Mouse (Mus musculus): ENCODE measurements at regions not wholly inside any gene's neighbourhood (a gene's known extent, or its start where the extent isn't known, plus 50 kb on each side); places are given as distances from the start of the nearest gene placed in this dataset.

DNA sequence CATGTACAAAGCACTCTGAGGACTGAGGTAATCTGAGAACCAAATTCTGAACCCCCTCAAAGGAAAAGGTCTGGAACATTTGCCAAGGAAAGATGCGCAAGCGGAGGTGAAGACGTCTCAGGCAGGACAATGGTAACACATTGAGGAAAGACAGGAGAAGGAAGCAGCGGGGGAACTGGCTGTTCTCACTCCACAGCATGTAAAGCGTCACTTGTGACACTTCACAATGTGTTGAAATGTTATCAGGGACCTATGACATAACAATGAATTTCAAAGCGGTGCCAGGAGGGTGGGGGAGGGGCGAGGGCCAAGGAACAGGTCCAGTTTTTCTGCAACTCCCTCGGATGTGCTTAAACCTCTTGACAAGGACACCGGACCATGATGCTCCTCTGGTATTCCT lies 515.3 kb upstream of the Adgrl2 start:
- no peak for DNase-seq (ENCODE audit: low spot score in 2 of 2)

DNA sequence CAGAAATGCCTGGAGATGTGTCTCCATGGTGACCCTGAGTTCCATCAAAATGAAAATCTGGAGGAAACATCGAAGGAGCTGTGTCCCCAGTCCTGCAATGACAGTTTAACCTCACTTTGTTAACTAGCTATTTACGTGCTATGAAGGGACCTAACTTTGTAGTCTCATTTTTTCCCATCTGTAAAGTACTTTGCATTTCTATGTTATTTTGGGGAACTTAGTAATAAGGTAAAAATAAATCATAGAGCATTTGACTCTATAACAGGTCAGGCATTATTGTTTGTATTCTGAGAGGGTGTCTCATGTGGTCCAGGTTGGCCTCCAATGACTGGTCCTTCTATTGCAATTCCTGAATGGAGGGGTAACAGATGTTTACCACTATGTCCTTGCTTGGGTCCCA lies 513.6 kb upstream of the Adgrl2 start:
- DNase-seq (ENCODE audit: low spot score in 2 of 2): no peak

DNA sequence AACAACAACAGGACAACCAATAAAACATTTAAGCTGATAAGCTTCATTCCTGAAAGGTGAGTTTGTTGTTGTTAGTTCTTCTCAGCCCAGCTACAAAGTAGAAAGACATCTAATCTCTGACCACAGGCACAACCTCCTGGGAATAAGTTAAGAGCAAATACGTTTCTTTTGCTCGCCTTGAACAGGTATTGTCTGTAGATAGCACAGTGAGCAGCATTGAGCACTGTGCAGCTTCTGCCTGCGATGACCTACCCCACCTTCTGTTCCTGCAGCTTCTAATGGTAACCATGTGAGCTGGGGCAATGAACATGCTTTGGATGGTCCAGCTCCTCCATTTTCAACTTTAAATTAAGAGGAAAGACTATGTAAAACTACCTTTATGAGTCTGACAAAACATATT lies 509.8 kb upstream of the Adgrl2 start:
- no peak for DNase-seq (ENCODE audit: low spot score in 2 of 2)

DNA sequence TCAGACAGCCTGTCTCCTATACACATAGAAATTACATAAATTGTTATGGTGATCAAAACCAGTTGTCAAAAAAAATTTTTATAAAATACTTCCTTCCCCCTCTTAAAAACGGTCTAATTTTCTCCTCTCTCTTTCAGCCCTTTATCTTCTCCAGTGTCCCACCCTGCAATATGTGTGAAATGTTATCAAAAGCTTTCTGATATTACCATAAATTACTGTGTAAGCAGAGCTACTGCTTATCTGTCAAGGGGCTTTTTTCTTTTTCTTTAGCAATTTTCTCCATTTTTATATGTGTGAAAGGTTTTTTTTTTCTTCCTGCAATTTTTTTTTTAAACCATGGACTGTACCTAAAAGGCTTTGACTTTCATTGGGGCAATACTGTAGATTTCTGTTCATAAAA lies 508.4 kb upstream of the Adgrl2 start:
- DNase-seq (ENCODE audit: low spot score in 2 of 2): no peak

DNA sequence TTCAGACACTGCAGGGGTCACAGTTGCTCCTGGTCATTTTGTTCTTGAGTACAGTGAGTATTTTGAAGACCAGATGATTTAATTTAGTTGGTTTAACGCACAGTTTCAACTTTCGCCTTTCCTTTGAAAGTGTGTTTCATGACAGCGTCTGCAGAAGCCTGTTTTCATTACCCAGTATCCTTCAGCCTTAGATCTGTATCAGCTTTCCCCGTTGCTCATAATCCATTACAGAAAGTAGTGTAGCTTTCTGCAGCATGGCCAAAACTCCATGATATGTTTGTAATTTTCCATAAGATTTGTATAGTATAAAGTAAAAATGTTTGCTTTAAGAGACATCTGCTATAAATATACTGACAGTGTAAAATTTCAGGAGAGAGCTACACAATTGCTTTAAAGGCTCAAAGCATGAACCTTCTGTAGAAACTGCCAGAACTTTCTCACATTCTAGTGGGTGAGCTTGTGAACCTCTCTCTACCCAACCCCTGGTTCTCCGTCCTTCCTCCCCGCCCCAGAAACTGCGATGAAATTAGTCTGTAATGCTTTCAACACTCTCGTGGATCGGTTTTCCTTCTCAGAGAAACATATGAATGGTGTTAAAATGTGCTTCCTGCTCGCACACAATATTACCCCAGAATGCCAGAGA lies 506.6 kb upstream of the Adgrl2 start:
- no peak for DNase-seq (ENCODE audit: low spot score in 2 of 2)

DNA sequence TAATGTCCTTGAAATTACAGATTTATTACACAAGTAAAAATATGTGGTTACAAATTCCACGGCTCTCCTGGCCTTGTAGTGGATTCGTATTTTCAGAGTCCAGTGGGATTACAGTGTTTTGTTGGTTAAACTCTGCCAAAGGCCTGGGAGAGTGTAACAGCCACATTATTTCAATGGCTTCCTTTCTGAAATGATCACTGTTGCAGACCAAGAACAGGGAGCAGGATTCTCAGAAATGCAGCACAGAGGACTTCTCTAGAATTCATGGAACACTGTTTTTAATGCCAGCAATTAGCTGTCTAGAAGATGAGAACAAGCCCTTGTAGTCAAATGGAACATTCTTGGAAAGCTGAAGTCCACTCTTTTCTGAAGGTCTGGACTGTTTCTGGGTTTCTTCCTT lies 505.8 kb upstream of the Adgrl2 start:
- DNase-seq (ENCODE audit: low spot score in 2 of 2): no peak

DNA sequence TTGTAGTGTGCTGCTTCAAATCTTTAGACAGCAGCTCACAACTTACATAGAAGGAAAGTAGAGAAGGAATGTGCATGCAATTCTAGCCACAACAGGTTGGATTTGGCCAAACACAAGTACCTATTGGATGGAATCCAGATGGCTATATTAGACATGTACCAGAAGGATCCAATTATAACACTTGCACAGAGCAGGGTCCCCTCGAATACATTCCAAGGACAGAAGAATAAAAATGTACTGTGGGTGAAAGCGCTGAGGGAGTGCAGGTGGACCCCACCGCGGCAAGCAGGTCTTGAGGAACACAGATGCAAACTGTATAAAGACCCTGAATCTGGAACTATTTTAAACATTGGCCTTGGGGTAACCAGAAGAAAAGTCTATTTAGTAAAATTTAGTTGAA lies 497.8 kb upstream of the Adgrl2 start:
- no peak for DNase-seq (ENCODE audit: low spot score in 2 of 2)

DNA sequence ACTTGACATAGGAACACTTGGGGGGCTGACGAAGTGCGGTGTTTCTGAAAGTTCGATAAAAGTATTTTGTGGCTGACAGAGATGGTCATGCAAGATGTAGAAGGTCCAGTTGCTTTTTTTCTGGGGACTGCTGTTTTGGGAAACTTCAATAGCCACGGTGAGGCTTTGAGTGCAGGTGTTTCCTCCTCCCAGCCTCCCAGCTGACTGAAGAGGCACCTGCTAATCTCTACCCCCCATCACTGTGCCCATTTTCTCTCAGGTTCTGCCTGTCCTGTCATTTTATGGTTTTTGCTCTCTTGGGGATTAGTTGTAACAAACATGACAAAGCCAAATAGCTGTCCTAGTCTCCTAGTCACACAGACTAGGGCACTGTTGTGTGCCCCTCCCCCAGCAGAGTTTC lies 495.1 kb upstream of the Adgrl2 start:
- no peak for DNase-seq (ENCODE audit: low spot score in 2 of 2)

DNA sequence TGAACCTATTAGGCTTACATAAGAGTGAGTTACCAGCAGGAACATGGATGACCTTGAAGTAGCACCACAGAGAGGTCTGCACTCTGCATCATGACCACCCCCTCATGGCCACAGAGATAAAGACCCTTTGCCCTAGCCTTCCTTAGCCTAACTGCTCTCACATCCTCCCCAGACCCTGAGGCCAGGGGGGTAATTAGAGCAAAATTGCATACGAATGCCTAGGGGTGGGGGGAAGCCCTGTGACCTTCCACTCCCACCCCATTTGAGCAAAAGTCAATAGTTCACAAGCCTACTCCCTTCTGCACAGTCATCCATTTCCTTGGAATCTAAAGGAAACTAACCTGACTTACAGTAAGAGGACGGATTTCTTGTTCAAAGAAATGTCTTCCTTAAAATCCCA lies 494.0 kb upstream of the Adgrl2 start:
- no peak for DNase-seq (ENCODE audit: low spot score in 2 of 2)

DNA sequence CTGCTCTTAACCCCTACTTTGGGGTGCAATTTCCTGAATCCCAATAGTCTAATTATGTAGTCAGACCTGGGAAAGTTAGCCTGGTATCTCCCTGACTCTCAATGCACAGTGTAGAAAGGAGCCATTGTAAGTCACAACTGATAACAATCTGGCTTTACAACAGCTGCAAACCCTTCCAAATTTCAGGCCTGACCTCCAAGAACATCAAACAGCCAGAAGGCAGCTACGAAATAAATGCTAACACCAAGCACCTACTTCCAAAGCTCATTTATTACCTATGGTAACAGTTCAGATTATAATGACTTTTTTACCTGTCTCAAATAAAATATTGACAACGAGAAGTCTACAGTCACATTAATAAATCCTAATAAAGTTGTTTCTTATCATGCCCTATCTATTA lies 485.8 kb upstream of the Adgrl2 start:
- no peak for DNase-seq (ENCODE audit: low spot score in 2 of 2)

DNA sequence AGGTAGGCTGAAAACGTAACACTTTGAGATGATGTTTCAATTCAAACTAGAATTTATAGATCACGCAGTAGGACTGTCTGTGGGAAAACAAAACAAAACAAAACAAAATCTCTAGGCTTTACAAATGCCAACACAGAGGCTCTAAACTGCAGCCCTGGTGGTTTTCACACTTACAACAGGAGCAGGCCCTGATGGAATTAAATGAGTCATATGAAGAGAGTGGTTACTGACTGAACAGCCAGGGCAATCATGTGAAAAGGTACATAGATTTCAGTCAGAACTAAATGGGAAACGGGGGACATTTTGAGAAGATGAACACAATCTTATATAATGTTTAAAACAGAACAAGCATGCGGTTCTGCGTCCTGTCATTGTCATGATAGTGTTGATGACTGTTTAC lies 476.6 kb upstream of the Adgrl2 start:
- DNase-seq (ENCODE audit: low spot score in 2 of 2): no peak

DNA sequence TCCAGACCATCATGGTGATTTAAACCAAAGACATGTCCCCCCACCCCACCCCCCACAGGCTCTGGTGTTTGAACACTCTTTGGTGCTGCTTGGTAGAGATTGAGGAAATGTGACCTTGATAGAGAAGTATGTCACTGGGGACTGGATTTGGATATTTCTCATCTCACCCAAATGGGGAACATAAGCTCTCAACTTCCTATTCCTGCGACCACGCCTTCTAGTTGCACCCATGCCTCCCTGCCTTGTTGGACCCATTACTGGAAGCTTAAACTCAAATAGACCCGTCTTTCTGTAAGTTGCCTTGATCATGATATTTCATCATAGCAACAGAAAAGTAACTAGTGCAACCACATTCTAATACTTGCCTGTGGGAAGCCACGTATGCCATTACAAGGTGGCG lies 474.2 kb upstream of the Adgrl2 start:
- DNase-seq (ENCODE audit: low spot score in 2 of 2): no peak

DNA sequence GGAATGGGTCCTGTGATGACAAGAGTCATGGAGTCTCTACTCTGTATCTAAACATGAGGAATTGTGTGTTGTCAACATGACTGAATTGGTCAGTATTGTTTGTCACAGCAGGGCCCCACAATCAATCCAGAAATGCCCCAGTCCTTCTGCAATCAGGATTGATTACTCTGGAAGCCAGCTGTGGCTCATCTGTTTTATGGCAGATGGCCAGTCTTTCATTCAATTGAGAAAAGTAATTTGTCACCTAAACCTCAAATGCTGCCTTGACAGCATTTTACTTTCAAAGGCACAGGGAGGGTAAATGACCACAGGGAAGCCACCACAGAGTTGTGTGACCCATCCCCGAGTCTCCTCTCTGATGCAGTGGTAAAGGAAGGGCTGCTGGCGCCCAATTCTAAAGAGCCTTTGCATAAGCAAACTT lies 471.8 kb upstream of the Adgrl2 start:
- no peak for DNase-seq (ENCODE audit: low spot score in 2 of 2)

DNA sequence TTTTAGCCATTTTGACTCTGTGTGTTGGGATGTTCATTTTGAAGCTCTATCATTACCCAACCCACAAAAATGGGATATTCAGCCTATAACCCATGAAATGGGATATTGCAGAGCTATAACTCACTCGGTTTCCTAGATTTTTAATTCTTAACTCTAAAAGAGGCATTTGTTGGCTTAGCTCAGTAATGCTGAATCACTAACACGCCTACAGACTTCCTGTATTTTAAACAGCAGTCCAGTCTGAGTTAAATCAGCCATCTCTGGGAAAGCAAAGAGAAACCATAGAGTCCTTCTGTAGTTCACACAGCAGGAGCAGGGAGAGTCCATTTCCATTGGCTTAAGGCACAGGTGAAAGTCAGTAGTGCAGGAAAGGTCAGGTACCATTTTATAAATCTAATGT lies 471.3 kb upstream of the Adgrl2 start:
- DNase-seq (ENCODE audit: low spot score in 2 of 2): no peak

DNA sequence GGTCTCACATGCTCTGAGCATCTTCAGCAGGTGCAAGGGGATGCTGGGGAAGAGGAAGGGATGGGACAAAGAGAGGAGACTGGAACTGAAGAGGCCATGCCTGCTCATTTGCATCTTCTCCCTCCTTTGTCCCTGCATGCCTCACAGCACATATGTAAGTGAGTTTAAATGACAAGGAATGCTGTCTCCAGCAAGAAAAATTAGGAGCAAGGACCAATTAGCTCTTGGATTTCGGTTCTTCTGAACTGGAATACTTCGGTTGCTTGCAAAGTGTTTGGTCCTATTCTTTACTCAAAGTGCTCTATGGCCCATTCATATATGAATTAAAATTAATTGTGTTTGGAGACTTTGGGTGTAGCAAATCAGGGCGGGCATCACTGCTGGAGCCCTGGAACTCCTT lies 459.0 kb upstream of the Adgrl2 start:
- no peak for DNase-seq (ENCODE audit: low spot score in 2 of 2)

DNA sequence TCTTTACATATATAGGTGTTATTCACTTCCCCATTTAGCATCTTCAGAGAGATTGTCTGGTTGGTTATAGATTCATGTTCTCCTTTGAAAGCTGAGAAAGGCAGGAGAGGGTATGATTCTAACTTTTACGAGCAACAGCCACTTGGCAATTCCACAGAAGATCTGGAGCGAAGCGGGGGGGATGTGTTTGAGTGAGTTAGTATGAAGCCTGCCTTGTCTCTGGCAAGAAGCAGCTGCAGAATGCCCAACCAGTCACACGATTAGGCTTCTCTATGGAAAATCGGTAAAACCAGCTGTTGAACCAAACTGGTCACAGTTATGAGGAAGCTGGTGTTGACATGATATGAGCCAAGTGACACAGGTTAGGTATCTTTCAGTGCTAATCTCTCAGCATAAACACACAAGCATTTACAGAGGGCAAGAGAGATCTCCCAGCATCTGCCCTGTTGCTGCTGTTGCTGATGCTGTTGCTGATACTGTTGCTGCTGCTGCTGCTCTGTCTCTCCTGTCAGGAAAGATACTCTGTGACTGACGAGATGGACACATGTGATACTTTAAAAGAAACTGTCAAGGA lies 455.7 kb upstream of the Adgrl2 start:
- DNase-seq (ENCODE audit: low spot score in 2 of 2): no peak

DNA sequence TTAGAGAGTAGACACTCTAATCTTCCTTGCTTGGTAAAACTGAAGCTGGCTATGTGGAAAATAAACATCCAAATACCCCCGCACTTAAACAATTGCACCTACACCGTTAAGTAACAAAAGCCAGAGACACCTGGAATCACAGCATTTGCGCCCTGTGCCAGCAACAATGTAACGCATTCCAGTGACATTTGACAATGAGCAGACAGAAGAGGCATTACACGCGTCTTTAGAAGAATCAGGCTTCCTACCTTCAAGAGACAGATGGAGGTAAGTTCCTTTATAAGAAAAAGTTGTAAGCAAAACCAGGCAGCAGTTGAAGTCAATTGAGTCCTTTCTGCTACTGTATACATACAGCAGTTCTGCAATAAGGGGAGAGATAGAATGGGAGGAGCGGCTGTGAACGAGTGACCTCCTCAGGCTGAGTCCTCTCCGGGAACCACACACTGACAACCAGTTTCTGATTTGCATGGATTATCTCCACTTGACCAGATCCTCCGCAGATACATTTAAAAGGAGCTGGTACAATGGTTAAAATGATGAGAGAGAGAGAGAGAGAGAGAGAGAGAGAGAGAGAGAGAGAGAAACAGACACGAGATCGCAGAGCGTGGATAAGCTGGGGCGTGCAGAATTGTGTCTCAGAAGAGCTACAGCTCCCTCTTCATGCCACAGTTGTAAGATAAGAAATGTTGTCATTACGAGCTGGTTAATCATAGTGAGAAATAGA lies 454.7 kb upstream of the Adgrl2 start:
- DNase-seq (ENCODE audit: low spot score in 2 of 2): no peak

DNA sequence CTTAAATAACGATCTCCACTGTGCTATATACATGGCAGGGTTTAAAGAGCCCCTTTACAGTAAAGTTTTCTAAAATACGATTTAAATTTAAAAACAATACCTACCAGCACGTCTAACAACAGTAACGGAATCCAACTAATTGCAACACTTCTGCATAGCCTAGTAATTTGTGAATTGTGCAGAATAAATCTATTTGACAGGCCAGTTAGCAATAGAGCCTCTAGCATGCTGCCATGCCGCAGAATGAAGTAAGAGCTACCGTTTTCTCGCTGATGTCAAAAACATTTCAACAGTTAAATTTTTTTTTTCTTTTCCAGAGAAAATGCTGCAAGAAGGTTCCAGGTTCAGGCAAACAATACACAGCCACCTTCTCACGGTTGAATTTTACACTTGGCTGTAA lies 454.0 kb upstream of the Adgrl2 start:
- DNase-seq (ENCODE audit: low spot score in 2 of 2): no peak

DNA sequence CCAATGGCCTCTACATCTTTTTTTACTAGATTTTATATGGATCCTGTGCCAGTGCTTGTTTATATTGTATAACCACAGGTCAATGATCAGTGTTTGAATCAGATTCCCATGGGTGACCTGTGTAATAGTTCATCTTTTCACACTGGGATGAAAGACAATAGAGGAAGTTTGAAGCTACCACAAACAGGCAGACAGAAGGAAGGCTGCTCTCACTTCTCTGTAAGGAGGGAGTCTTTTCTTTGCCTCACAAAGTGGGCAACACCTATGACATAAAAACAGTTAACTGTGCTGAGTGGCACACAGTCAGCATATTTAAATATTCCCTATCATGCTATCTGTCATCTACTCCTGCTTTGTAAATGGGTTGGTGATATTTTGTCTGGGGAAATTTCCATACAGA lies 450.9 kb upstream of the Adgrl2 start:
- no peak for DNase-seq (ENCODE audit: low spot score in 2 of 2)

DNA sequence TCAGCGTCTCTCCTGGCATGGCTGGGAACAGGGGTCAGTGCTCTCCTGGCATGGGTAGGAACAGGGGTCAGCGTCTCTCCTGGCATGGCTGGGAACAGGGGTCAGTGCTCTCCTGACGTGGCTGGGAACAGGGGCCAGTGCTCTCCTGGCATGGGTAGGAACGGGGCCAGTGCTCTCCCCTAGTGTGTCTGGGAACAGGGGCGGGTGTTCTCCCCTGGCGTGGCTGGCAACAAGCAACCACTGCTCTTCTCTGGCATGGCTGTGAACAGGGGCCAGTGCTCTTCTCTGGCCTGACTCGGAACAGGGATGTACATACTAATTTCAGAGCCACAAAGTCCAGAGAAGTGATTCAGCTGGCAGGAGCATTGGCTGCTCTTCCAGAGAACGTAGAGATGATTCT lies 447.4 kb upstream of the Adgrl2 start:
- no peak for DNase-seq (ENCODE audit: low spot score in 2 of 2)

DNA sequence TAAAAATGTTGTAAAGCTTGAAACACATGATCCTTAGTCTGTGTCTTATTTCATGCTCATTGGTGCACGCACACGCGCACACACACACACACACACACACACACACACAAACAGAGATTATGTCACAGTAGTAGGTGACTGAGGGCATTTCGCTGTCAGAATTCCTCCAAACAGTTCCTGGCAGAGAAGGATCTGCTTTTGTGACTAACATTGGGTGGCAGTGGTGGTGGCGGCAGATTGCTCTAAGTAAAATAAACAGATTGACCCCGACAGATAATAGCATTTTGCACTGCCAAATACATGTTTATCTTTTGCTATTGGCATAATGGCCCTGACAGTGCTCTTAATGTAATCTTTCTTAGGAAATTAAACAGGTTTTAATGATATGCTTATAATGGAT lies 446.6 kb upstream of the Adgrl2 start:
- DNase-seq (ENCODE audit: low spot score in 2 of 2): no peak

DNA sequence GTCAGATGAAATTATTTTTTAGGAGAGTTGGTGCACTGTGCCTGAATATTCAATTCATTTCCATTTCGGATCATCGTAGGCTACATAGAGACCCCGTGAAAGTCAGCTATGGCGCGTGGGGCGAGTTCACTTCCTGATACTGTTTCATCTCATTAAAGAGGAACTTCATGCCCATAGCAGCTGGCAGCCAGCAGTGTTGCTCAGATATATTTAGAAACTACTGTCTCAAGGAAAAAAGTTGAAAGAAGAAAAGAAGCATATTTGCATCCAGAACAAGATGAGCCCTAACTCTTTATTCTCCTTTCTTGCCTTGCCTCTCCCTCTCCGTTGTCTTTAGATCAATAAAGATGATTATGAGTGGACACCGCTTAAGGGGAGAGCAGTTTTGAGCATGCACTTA lies 446.1 kb upstream of the Adgrl2 start:
- DNase-seq (ENCODE audit: low spot score in 2 of 2): no peak

DNA sequence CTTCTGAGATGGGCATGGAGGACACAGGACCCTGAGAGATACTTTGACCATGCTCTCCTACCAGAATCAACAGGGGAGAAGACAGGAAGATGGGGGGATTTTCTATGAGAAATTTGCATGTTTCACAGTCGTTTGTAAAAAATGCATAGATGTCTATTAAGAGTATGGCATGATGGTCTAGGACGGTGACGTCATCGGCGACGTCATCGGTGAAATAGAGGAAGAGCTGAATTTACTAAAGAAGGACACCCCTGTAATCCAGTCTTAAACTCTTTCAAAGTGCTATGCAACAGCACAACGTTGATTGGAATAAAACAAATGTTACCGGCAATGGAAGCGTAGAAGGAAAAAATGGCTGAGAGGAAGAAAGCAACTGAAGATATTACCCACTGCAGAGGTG lies 441.4 kb upstream of the Adgrl2 start:
- DNase-seq (ENCODE audit: low spot score in 2 of 2): no peak
